Mouse (Mus musculus) liver, adult (tissue): ENCODE measurements around the gene Xlr3a.
A peak's percentile ranks its signal among the peaks of the same experiment; 100 is the strongest.
"Not testable (repeated sequence)": the region's sequence is repeated elsewhere in the genome, so short reads cannot be mapped to it uniquely, and the experiment has no call there.

ENCODE experiments used
- GATA4 ChIP-seq: IDR thresholded peaks from 2 replicates; pipeline ENCODE4 v1.6.1; 2014; ENCODE audit warnings: mild to moderate bottlenecking, low read length; ENCODE audit not compliant: insufficient replicate concordance

The Xlr3a gene

GRCm38 (mm10) chrX:73096941-73097508, at the start of gene Xlr3a:
Xlr3a (minus strand) TSS chrX:73097095.
- not testable (repeated sequence) for TF ChIP-seq GATA4

- TF ChIP-seq GATA4 = not testable (repeated sequence)
These were observed 19.9 kb upstream of the Xlr3a start, which contains the start of gene Gm14685 for GRCm38 (mm10) chrX:73116747-73117146. Gm14685 (plus strand) TSS chrX:73117047.

DNA sequence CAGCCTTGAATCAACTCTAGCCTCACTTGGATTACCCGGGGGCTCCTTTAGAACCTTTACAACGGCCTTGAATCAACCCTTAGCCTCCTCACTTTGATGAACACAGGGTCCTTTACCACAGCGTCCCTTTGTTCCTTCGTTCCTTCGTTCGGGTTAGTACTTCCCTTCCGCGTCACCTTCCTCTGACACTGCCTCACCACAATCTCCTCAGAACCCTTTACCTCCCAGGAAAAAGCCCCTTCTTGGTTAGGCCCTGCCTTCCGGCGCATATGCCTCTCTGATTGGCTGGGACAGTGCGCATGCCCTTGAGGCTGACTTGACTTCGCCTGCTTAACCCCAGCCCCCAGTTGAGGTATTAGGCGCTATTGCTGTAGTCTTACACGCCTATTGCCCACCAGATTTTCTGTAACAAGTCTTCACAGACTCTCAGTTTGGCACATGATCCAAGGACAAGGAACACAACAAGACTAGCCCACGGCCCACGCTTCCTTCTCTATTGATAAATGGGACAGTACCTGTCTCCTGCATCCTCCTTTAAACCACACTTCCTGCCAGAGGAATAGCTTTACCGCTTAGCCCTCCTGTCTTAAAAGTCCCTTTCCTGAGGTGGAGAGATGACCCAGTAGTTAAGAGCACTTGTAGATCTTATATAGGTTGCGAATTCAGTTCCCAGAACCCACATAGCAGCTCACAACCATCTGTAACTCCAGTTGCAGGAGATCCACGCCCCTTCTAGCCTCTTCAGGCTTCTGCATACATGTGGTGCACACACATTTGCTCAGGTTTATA, 14.4 kb downstream of the Xlr3a start, which contains the start of gene Xlr4a:
Gene Xlr4a (minus strand): TSS at position 212 of the 789 bp plus-strand sequence.
- TF ChIP-seq GATA4 = not testable (repeated sequence)

DNA sequence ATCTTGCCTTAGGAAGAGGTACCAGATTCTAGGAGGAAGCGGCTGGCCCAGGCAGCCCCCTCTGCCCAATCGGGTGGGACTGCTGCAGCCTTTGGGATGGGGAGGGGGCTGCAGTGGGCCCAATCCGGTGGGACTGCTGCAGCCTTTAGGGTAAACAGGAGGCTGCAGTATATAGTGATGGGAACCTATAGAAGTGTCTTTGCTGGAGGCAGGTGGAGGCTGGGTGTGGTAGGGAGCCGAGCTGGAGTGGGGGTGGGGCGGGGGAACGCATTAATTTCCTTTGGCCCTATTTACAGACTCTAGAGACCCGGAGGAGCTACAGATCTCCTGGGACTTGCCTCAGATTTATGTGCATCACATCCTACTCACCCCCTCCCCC, 32.5 kb downstream of the Xlr3a start, which contains the start of gene Pnma3:
Gene Pnma3 (plus strand): TSS at position 373 of the 379 bp plus-strand sequence.
- no peak for TF ChIP-seq GATA4

GRCm38 (mm10) chrX:73063512-73064414, 33.1 kb downstream of the Xlr3a start:
- no peak for TF ChIP-seq GATA4

- TF ChIP-seq GATA4 = no peak
These were observed 34.6 kb downstream of the Xlr3a start for GRCm38 (mm10) chrX:73062323-73062722.

DNA sequence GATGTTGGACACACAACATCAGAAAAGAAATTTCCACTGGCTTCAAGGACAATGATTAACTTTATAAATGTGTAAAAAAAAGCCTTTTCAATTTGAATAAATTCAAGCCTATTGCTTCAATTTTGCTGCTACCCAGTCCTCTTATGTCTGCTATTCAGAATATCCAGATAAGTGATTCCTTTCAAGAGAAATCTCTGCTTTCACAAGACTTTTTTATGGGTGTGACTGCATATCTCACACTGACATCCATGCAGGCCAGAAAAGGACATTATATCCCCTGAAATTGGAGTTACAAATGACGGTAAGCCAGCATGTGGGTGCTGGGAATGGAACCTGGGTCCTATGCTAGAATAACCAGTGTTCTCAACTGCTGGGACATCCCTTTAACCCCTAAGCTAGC, 35.4 kb downstream of the Xlr3a start:
- no peak for TF ChIP-seq GATA4

- peak; percentile 10; the same call in 1 of the 2 replicates for TF ChIP-seq GATA4
These were observed 42.9 kb downstream of the Xlr3a start for GRCm38 (mm10) chrX:73053860-73054563.

DNA sequence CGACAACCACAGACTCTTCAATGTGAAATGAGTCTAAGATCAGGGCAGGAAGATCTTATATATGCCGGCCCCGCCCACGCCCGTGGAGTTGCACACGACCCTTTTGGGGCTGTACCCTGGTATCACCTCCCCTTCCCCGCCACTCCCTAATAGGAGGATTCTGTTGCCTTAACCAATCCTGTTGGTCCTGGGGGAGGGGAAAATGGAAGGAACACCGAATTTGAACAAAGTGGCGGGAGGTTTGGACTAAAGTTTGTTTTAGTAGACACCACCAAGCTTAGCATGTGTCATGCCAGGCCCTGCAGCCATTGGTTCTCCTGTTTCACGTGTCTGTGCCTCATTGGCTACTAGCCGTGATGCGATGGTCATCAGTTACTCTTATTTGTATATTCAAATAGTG, 57.2 kb downstream of the Xlr3a start:
- TF ChIP-seq GATA4 = no peak

DNA sequence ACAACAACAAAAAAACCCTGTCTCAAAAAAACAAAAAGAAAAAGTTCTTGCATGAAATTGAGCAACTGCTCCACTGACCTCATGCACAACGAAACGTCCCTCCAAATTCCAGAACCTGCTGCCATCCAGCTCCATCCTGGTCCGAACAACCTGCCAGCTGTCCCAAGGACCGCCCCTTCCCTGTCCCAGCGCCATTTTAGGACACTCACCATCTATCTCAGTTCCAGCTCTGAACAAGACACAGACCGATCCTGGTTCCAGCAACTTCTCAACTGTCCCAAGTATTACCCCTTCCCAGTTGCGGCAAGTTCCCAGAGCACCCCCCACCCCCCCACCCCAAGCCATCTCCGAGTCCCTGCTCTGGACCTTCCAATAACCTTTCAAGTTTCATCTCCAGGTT, 58.1 kb downstream of the Xlr3a start:
- TF ChIP-seq GATA4 = no peak

- TF ChIP-seq GATA4 = no peak
These were observed 59.9 kb downstream of the Xlr3a start, which contains the start of gene Pnma5 for GRCm38 (mm10) chrX:73037003-73037402. Pnma5 (minus strand) TSS chrX:73037103.
